ENCODE assay signal across 8 mouse cellular contexts in genomic region chr15:79074446-79074845, GRCm38 (mm10). TPM values are rescaled to one million over a fixed set of nuclear protein-coding genes. Genes with fewer than 3 reads are reported as not detected.
DNase-seq lines count a peak whose midpoint lies in the region; ATAC-seq and TF ChIP-seq lines count a peak whose summit lies in the region.

No protein-coding gene starts in this region.

- TF ChIP-seq POLR2A in testis, adult 2 months (IDR thresholded peaks at IDR 0.05; ENCODE audit: control insufficient read depth, low read depth, low read length) = no peak

- no peaks in the 10 kb centered on the region for H3K27me3 ChIP-seq in testis, adult 2 months (ENCODE audit: control insufficient read depth, insufficient read depth, low read length)
- H3K27me3 ChIP-seq in liver, embryonic 13.5 days = no peaks in the 10 kb centered on the region

- DNase-seq in gastrocnemius, adult 2 months = no peak
- no peak for DNase-seq in gastrocnemius, adult 8-10 months (ENCODE audit: low spot score in 2 of 2)
- DNase-seq in testis, postnatal 10 days (ENCODE audit: low spot score) = no peak
- DNase-seq in liver, embryonic 13.5 days = no peak
- no peak for DNase-seq in thymus, postnatal 36 days
- no peak for DNase-seq in spleen, postnatal 10 days (ENCODE audit: low spot score in 2 of 2)
- DNase-seq in layer of hippocampus, postnatal 36 days = no peak

- H3K9me3 ChIP-seq in liver, embryonic 13.5 days (replicated peaks) = no peaks in the 10 kb centered on the region

- peaks cover 3% of the 10 kb centered on the region for H3K36me3 ChIP-seq in testis, adult 2 months (ENCODE audit: control insufficient read depth, insufficient read depth, low read length)
- H3K36me3 ChIP-seq in liver, embryonic 13.5 days = peaks cover 32% of the 10 kb centered on the region

- ATAC-seq in liver, embryonic 13.5 days (ENCODE audit: low read depth) = no peak

- TF ChIP-seq CTCF in gastrocnemius, adult 2 months (IDR thresholded peaks at IDR 0.05) = no peak
- no peak for TF ChIP-seq CTCF in testis, adult 2 months (IDR thresholded peaks at IDR 0.05; ENCODE audit: control insufficient read depth, insufficient read depth, insufficient replicate concordance, low read depth, low read length)

- intact Hi-C loops in gastrocnemius, adult 2 months (cut with DNase I) = loop anchor here (5.0 kb wide), 1 partner anchor 162 kb away; the partner anchor contains the start of gene Pdxp

- peak overlapping the region; percentile 93 for H3K4me2 ChIP-seq in liver, embryonic 13.5 days

- peak overlapping the region; percentile 83 for H3K27ac ChIP-seq in gastrocnemius, adult 2 months
- H3K27ac ChIP-seq in testis, adult 2 months (ENCODE audit: control insufficient read depth, insufficient read depth, low read depth, low read length) = peak overlapping the region; percentile 84
- H3K27ac ChIP-seq in liver, embryonic 13.5 days = peak overlapping the region; percentile 90

- WGBS in liver, embryonic 13.5 days (ENCODE audit: insufficient replicate concordance) = 33% methylated on average over 10 of the region's 10 CpGs

- H3K4me3 ChIP-seq in gastrocnemius, adult 2 months = peak overlapping the region; percentile 76
- peak overlapping the region; percentile 99 for H3K4me3 ChIP-seq in testis, adult 2 months (ENCODE audit: control insufficient read depth, low read depth, low read length)
- H3K4me3 ChIP-seq in liver, embryonic 13.5 days (replicated peaks) = peak overlapping the region; percentile 91

- peaks cover 7% of the 10 kb centered on the region for H3K4me1 ChIP-seq in testis, adult 2 months (ENCODE audit: control insufficient read depth, insufficient read depth, low read length)
- peaks cover 51% of the 10 kb centered on the region for H3K4me1 ChIP-seq in liver, embryonic 13.5 days (replicated peaks)

- peak overlapping the region; percentile 89 for H3K9ac ChIP-seq in liver, embryonic 13.5 days

RNA-seq across cellular contexts. Expression of gene Eif3l, which starts 0.5 kb away (rescaled TPM):
- total RNA-seq in gastrocnemius, adult 2 months (2021) = 10 to 100 TPM; 53.6 to 54.0 TPM
- total RNA-seq in gastrocnemius, adult 8-10 months (2022) = 10 to 100 TPM; 57.8 to 60.8 (median 60.6) TPM
- 110 and 117 TPM in 2 replicates for polyA plus RNA-seq in testis, adult 2 months (2012; rRNA removed)
- polyA plus RNA-seq in liver, embryonic 13.5 days (2015; fragmentation: Nextera tagmentation; extraction: Ambion mirVana) = 171 and 185 TPM in 2 replicates
- total RNA-seq in layer of hippocampus, postnatal 36 days (2021) = 10 to 100 TPM; 69.4 to 74.8 TPM

RNA-seq across cellular contexts. Expression of gene Ankrd54, which starts 11.8 kb away (rescaled TPM):
- 1 to 10 TPM; 4.5 to 5.1 TPM for total RNA-seq in gastrocnemius, adult 2 months (2021)
- total RNA-seq in gastrocnemius, adult 8-10 months (2022) = 1 to 10 TPM; 3.1 to 5.8 (median 3.5) TPM
- polyA plus RNA-seq in testis, adult 2 months (2012; rRNA removed) = 292 and 336 TPM in 2 replicates
- 47.9 and 49.6 TPM in 2 replicates for polyA plus RNA-seq in liver, embryonic 13.5 days (2015; fragmentation: Nextera tagmentation; extraction: Ambion mirVana)
- total RNA-seq in layer of hippocampus, postnatal 36 days (2021) = 10 to 100 TPM; 17.6 to 20.7 TPM

RNA-seq across cellular contexts. Expression of gene Galr3, which starts 32.8 kb away (rescaled TPM):
- not detected for total RNA-seq in gastrocnemius, adult 2 months (2021)
- total RNA-seq in gastrocnemius, adult 8-10 months (2022) = not detected
- not detected in 2 replicates for polyA plus RNA-seq in testis, adult 2 months (2012; rRNA removed)
- polyA plus RNA-seq in liver, embryonic 13.5 days (2015; fragmentation: Nextera tagmentation; extraction: Ambion mirVana) = 0.13 and 0.20 TPM in 2 replicates
- total RNA-seq in layer of hippocampus, postnatal 36 days (2021) = not detected

RNA-seq across cellular contexts. Expression of gene Micall1, which starts 34.3 kb away (rescaled TPM):
- 10 to 100 TPM; 11.2 to 14.5 TPM for total RNA-seq in gastrocnemius, adult 2 months (2021)
- total RNA-seq in gastrocnemius, adult 8-10 months (2022) = 10 to 100 TPM in 3 of 4 experiments, 1 to 10 TPM in 1; 9.8 to 12.6 (median 11.2) TPM
- polyA plus RNA-seq in testis, adult 2 months (2012; rRNA removed) = 75.8 and 85.0 TPM in 2 replicates
- 1.0 and 1.2 TPM in 2 replicates for polyA plus RNA-seq in liver, embryonic 13.5 days (2015; fragmentation: Nextera tagmentation; extraction: Ambion mirVana)
- 10 to 100 TPM; 33.1 to 34.5 TPM for total RNA-seq in layer of hippocampus, postnatal 36 days (2021)

RNA-seq across cellular contexts. Expression of gene H1f0, which starts 46.2 kb away (rescaled TPM):
- total RNA-seq in gastrocnemius, adult 2 months (2021) = 10 to 100 TPM; 71.8 to 76.8 TPM
- total RNA-seq in gastrocnemius, adult 8-10 months (2022) = 100 to 1,000 TPM in 1 of 4 experiments, 10 to 100 TPM in 3; 84.7 to 103 (median 92.1) TPM
- polyA plus RNA-seq in testis, adult 2 months (2012; rRNA removed) = 9.7 and 11.5 TPM in 2 replicates
- 85.3 and 101 TPM in 2 replicates for polyA plus RNA-seq in liver, embryonic 13.5 days (2015; fragmentation: Nextera tagmentation; extraction: Ambion mirVana)
- total RNA-seq in layer of hippocampus, postnatal 36 days (2021) = 10 to 100 TPM; 88.9 to 89.5 TPM
